Mouse (Mus musculus): Measurements from ENCODE around the gene Ptpn21. TPM values are rescaled to one million over a fixed set of nuclear protein-coding genes. Genes with fewer than 3 reads are reported as not detected.

Gene Ptpn21
- polyA plus RNA-seq, 1 experiment: 38.6 TPM

- no peak overlapping the region for H3K4me3 ChIP-seq (replicated peaks; ENCODE audit: extremely low read depth, low read depth, low read length)
- H3K4me1 ChIP-seq (ENCODE audit: control insufficient read depth, insufficient read depth, low read length): no peaks in the 10 kb centered on the region
- no peak for TF ChIP-seq POLR2A (IDR thresholded peaks at IDR 0.05; ENCODE audit: borderline replicate concordance, extremely low read depth, low read depth, low read length)
- TF ChIP-seq CTCF (IDR thresholded peaks at IDR 0.05; ENCODE audit: insufficient read depth, low read length): no peak
- DNase-seq: no peak
- 96% methylated on average over 6 of the region's 6 CpGs for WGBS
These were observed 60.3 kb downstream of the Ptpn21 start for GRCm38 (mm10) chr12:98676861-98677260.

- H3K4me3 ChIP-seq (replicated peaks; ENCODE audit: extremely low read depth, low read depth, low read length): peak overlapping the region; percentile 74
- WGBS: 6% methylated on average over 9 of the region's 9 CpGs
- peak; percentile 82 for DNase-seq
- H3K4me1 ChIP-seq (ENCODE audit: control insufficient read depth, insufficient read depth, low read length): no peaks in the 10 kb centered on the region
- peak; percentile 90 for TF ChIP-seq CTCF (IDR thresholded peaks at IDR 0.05; ENCODE audit: insufficient read depth, low read length)
- no peak for TF ChIP-seq POLR2A (IDR thresholded peaks at IDR 0.05; ENCODE audit: borderline replicate concordance, extremely low read depth, low read depth, low read length)
These were observed 62.5 kb downstream of the Ptpn21 start for GRCm38 (mm10) chr12:98674627-98675143.

GRCm38 (mm10) chr12:98673879-98674278, 63.3 kb downstream of the Ptpn21 start:
- 62% methylated on average over 6 of the region's 6 CpGs for WGBS
- TF ChIP-seq CTCF (IDR thresholded peaks at IDR 0.05; ENCODE audit: insufficient read depth, low read length) (no peak), POLR2A (IDR thresholded peaks at IDR 0.05; ENCODE audit: borderline replicate concordance, extremely low read depth, low read depth, low read length) (no peak)
- Histone ChIP-seq H3K4me3 (replicated peaks; ENCODE audit: extremely low read depth, low read depth, low read length) (no peak overlapping the region), H3K4me1 (ENCODE audit: control insufficient read depth, insufficient read depth, low read length) (no peaks in the 10 kb centered on the region; the same call in 1 of the 2 replicates)
- DNase-seq: no peak

- no peak for DNase-seq
- WGBS: 77% methylated on average over 4 of the region's 4 CpGs
- no peaks in the 10 kb centered on the region; the same call in 1 of the 2 replicates for H3K4me1 ChIP-seq (ENCODE audit: control insufficient read depth, insufficient read depth, low read length)
- H3K4me3 ChIP-seq (replicated peaks; ENCODE audit: extremely low read depth, low read depth, low read length): no peak overlapping the region
- no peak for TF ChIP-seq POLR2A (IDR thresholded peaks at IDR 0.05; ENCODE audit: borderline replicate concordance, extremely low read depth, low read depth, low read length)
- TF ChIP-seq CTCF (IDR thresholded peaks at IDR 0.05; ENCODE audit: insufficient read depth, low read length): no peak
These were observed 66.8 kb downstream of the Ptpn21 start for GRCm38 (mm10) chr12:98670429-98670828.

- Histone ChIP-seq H3K4me3 (replicated peaks; ENCODE audit: extremely low read depth, low read depth, low read length) (no peak overlapping the region), H3K4me1 (ENCODE audit: control insufficient read depth, insufficient read depth, low read length) (no peaks in the 10 kb centered on the region; the same call in 1 of the 2 replicates)
- TF ChIP-seq CTCF (IDR thresholded peaks at IDR 0.05; ENCODE audit: insufficient read depth, low read length) (no peak), POLR2A (IDR thresholded peaks at IDR 0.05; ENCODE audit: borderline replicate concordance, extremely low read depth, low read depth, low read length) (no peak)
- WGBS: 70% methylated on average over 5 of the region's 5 CpGs
- DNase-seq: no peak
These were observed 67.3 kb downstream of the Ptpn21 start for GRCm38 (mm10) chr12:98669864-98670263.

- Histone ChIP-seq H3K4me3 (replicated peaks; ENCODE audit: extremely low read depth, low read depth, low read length) (no peak overlapping the region), H3K4me1 (ENCODE audit: control insufficient read depth, insufficient read depth, low read length) (no peaks in the 10 kb centered on the region; the same call in 1 of the 2 replicates)
- no peak for DNase-seq
- 77% methylated on average over 10 of the region's 10 CpGs for WGBS
- TF ChIP-seq CTCF (IDR thresholded peaks at IDR 0.05; ENCODE audit: insufficient read depth, low read length) (no peak), POLR2A (IDR thresholded peaks at IDR 0.05; ENCODE audit: borderline replicate concordance, extremely low read depth, low read depth, low read length) (no peak)
These were observed 68.1 kb downstream of the Ptpn21 start for GRCm38 (mm10) chr12:98669086-98669485.

- TF ChIP-seq POLR2A (IDR thresholded peaks at IDR 0.05; ENCODE audit: borderline replicate concordance, extremely low read depth, low read depth, low read length): no peak
- TF ChIP-seq CTCF (IDR thresholded peaks at IDR 0.05; ENCODE audit: insufficient read depth, low read length): no peak
- Histone ChIP-seq H3K4me1 (ENCODE audit: control insufficient read depth, insufficient read depth, low read length) (no peaks in the 10 kb centered on the region; the same call in 1 of the 2 replicates), H3K4me3 (replicated peaks; ENCODE audit: extremely low read depth, low read depth, low read length) (no peak overlapping the region)
- WGBS: 39% methylated on average over 10 of the region's 10 CpGs
- peak; percentile 36 for DNase-seq
These were observed 68.9 kb downstream of the Ptpn21 start for GRCm38 (mm10) chr12:98668132-98668814.

GRCm38 (mm10) chr12:98662617-98663016, 74.6 kb downstream of the Ptpn21 start:
- 94% methylated on average over 7 of the region's 7 CpGs for WGBS
- H3K4me1 ChIP-seq (ENCODE audit: control insufficient read depth, insufficient read depth, low read length): no peaks in the 10 kb centered on the region
- DNase-seq: no peak
- TF ChIP-seq CTCF (IDR thresholded peaks at IDR 0.05; ENCODE audit: insufficient read depth, low read length): no peak
- TF ChIP-seq POLR2A (IDR thresholded peaks at IDR 0.05; ENCODE audit: borderline replicate concordance, extremely low read depth, low read depth, low read length): no peak
- no peak overlapping the region for H3K4me3 ChIP-seq (replicated peaks; ENCODE audit: extremely low read depth, low read depth, low read length)

GRCm38 (mm10) chr12:98656873-98657272, 80.3 kb downstream of the Ptpn21 start:
- Histone ChIP-seq H3K4me1 (ENCODE audit: control insufficient read depth, insufficient read depth, low read length) (no peaks in the 10 kb centered on the region), H3K4me3 (replicated peaks; ENCODE audit: extremely low read depth, low read depth, low read length) (no peak overlapping the region)
- 77% methylated on average over 2 of the region's 2 CpGs for WGBS
- no peak for DNase-seq
- TF ChIP-seq POLR2A (IDR thresholded peaks at IDR 0.05; ENCODE audit: borderline replicate concordance, extremely low read depth, low read depth, low read length) (no peak), CTCF (IDR thresholded peaks at IDR 0.05; ENCODE audit: insufficient read depth, low read length) (no peak)

GRCm38 (mm10) chr12:98644852-98645251, 92.4 kb downstream of the Ptpn21 start:
- DNase-seq: no peak
- TF ChIP-seq CTCF (IDR thresholded peaks at IDR 0.05; ENCODE audit: insufficient read depth, low read length) (no peak), POLR2A (IDR thresholded peaks at IDR 0.05; ENCODE audit: borderline replicate concordance, extremely low read depth, low read depth, low read length) (no peak)
- no peak overlapping the region for H3K4me3 ChIP-seq (replicated peaks; ENCODE audit: extremely low read depth, low read depth, low read length)
- H3K4me1 ChIP-seq (ENCODE audit: control insufficient read depth, insufficient read depth, low read length): no peaks in the 10 kb centered on the region
